Mouse (Mus musculus): ENCODE measurements around the gene Olfr937. TPM values are rescaled to one million over a fixed set of nuclear protein-coding genes. Genes with fewer than 3 reads are reported as not detected.

The Olfr937 gene
- polyA plus RNA-seq (2016; fragmentation: Nextera tagmentation; extraction: Ambion mirVana), result not detected in 2 replicates

GRCm38 (mm10) chr9:39064851-39065250, at the start of gene Olfr937:
TSS of gene Olfr937 (minus strand) at chr9:39064951.
- no peaks in the 10 kb centered on the region for H3K27me3 ChIP-seq (ENCODE audit: insufficient read depth, poor library complexity, severe bottlenecking)
- 93% methylated on average over 1 of the region's 1 CpGs for WGBS

GRCm38 (mm10) chr9:39078787-39079186, 14.0 kb upstream of the Olfr937 start, which contains the start of gene Olfr938:
TSS of gene Olfr938 (minus strand) at chr9:39078887.
- Histone ChIP-seq H3K4me1 (replicated peaks) (no peaks in the 10 kb centered on the region), H3K9me3 (peaks cover 4% of the 10 kb centered on the region; the same call in 1 of the 2 replicates), H3K27ac (no peak within 1 kb of the TSS), H3K27me3 (ENCODE audit: insufficient read depth, poor library complexity, severe bottlenecking) (no peaks in the 10 kb centered on the region), H3K36me3 (no peaks in the 10 kb centered on the region), H3K4me3 (no peak within 1 kb of the TSS)
- no peak for DNase-seq (ENCODE audit: low spot score)
- 91% methylated on average over 2 of the region's 2 CpGs for WGBS

More at GRCm38 (mm10) chr9:39064851-39065250, at the start of gene Olfr937:
- Histone ChIP-seq H3K4me1 (replicated peaks) (no peaks in the 10 kb centered on the region), H3K27ac (no peak within 1 kb of the TSS), H3K36me3 (no peaks in the 10 kb centered on the region), H3K4me3 (no peak within 1 kb of the TSS), H3K9me3 (no peaks in the 10 kb centered on the region)
- no peak for DNase-seq (ENCODE audit: low spot score)

- no peaks in the 10 kb centered on the region for H3K9me3 ChIP-seq
- WGBS, result 81% methylated on average over 1 of the region's 1 CpGs
- H3K27me3 ChIP-seq (ENCODE audit: insufficient read depth, poor library complexity, severe bottlenecking), result no peaks in the 10 kb centered on the region
- no peak for DNase-seq (ENCODE audit: low spot score)
- H3K27ac ChIP-seq, result no peak within 1 kb of the TSS
- no peak within 1 kb of the TSS for H3K4me3 ChIP-seq
- no peaks in the 10 kb centered on the region for H3K4me1 ChIP-seq (replicated peaks)
- no peaks in the 10 kb centered on the region for H3K36me3 ChIP-seq
These were observed 41.5 kb downstream of the Olfr937 start, which contains the start of gene Olfr146 for GRCm38 (mm10) chr9:39023277-39023676. TSS of gene Olfr146 (minus strand) at chr9:39023377.

Other genes with a start within 250 kb of the Olfr937 start
- gene Olfr923, start 238.4 kb downstream of the Olfr937 start, polyA plus RNA-seq (2016; fragmentation: Nextera tagmentation; extraction: Ambion mirVana), result not detected in 2 replicates
- gene Olfr924, start 220.5 kb downstream of the Olfr937 start, polyA plus RNA-seq (2016; fragmentation: Nextera tagmentation; extraction: Ambion mirVana), result not detected in 2 replicates
- gene Olfr26, start 209.9 kb downstream of the Olfr937 start, polyA plus RNA-seq (2016; fragmentation: Nextera tagmentation; extraction: Ambion mirVana), result not detected in 2 replicates
- not detected in 2 replicates for gene Olfr926, start 187.8 kb downstream of the Olfr937 start, polyA plus RNA-seq (2016; fragmentation: Nextera tagmentation; extraction: Ambion mirVana)
- gene Olfr930, start 135.1 kb downstream of the Olfr937 start, polyA plus RNA-seq (2016; fragmentation: Nextera tagmentation; extraction: Ambion mirVana), result not detected in 2 replicates
- not detected in 2 replicates for gene Olfr933, start 92.6 kb downstream of the Olfr937 start, polyA plus RNA-seq (2016; fragmentation: Nextera tagmentation; extraction: Ambion mirVana)
- not detected in 2 replicates for gene Olfr934, start 76.6 kb downstream of the Olfr937 start, polyA plus RNA-seq (2016; fragmentation: Nextera tagmentation; extraction: Ambion mirVana)
- not detected in 2 replicates for gene Olfr935, start 65.3 kb downstream of the Olfr937 start, polyA plus RNA-seq (2016; fragmentation: Nextera tagmentation; extraction: Ambion mirVana)
- gene Olfr146, start 41.6 kb downstream of the Olfr937 start, polyA plus RNA-seq (2016; fragmentation: Nextera tagmentation; extraction: Ambion mirVana), result not detected in 2 replicates
- gene Olfr938, start 13.9 kb upstream of the Olfr937 start, polyA plus RNA-seq (2016; fragmentation: Nextera tagmentation; extraction: Ambion mirVana), result not detected in 2 replicates
- gene Olfr27, start 63.2 kb upstream of the Olfr937 start, polyA plus RNA-seq (2016; fragmentation: Nextera tagmentation; extraction: Ambion mirVana), result not detected in 2 replicates
- gene Olfr943, start 101.4 kb upstream of the Olfr937 start, polyA plus RNA-seq (2016; fragmentation: Nextera tagmentation; extraction: Ambion mirVana), result not detected in 2 replicates
- not detected in 2 replicates for gene Olfr944, start 137.0 kb upstream of the Olfr937 start, polyA plus RNA-seq (2016; fragmentation: Nextera tagmentation; extraction: Ambion mirVana)
- not detected in 2 replicates for gene Olfr1537, start 185.0 kb upstream of the Olfr937 start, polyA plus RNA-seq (2016; fragmentation: Nextera tagmentation; extraction: Ambion mirVana)
- gene Olfr945, start 211.9 kb upstream of the Olfr937 start, polyA plus RNA-seq (2016; fragmentation: Nextera tagmentation; extraction: Ambion mirVana), result not detected in 2 replicates

Data from hindbrain, embryonic 10.5 days (tissue).